Mouse (Mus musculus): ENCODE measurements around the gene Tmem30a. TPM values are rescaled to one million over a fixed set of nuclear protein-coding genes. Genes with fewer than 3 reads are reported as not detected.
A peak's percentile ranks its signal among the peaks of the same experiment; 100 is the strongest.

The Tmem30a gene
- 80.0 and 86.2 TPM in 2 replicates for polyA plus RNA-seq (2015; fragmentation: Nextera tagmentation; extraction: Ambion mirVana)

DNA sequence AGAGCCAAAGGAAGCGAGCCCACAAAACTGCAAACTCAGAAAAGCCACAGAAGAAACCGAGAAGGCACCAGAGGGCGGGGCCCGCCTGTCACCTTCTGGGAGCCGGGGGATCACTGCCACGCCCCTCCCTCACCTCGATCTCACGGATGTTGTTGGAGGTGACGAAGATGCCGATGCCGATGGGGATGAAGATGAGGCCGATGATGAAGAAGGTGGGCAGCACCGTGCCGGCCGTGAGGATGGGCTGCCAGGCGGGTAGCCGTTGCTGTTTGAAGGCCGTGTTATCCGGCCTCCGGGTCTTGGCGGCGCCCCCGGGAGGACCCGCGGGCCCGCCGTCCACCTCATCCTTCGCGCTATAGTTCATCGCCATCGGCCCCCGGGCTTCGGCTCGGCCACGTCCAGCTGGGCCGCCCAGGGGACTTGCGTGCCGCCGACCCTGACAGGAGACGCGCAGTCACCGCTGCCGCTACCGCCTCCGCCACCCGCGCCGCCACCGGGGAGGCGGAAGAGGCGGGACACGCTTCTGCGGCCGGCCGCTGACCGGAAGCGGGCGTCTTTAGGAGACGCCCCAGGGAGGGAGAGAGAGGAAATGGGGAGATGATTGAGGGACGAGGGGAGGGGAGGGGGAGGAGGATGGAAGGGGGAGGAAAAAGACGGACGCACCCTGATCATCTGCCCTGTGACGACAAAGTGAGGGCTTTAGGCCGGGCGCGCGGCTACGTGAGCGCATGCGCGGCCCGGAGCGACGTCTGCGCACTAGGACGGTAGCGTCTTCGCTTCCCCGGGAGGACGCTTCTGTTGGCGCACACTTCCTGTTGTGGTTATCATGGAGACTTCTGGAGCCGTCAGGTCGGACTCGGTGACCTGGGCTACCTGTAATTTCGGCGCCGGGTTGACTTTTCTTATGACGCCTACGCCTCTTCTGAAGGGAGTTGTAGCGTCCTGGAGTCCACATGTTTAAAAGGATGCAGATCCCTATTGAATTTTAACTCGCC is at the start of gene Tmem30a:
Gene Tmem30a (minus strand): TSS at position 667 of the 995 bp plus-strand sequence.
- Histone ChIP-seq H3K36me3 (no peaks in the 10 kb centered on the region), H3K4me1 (peaks cover 27% of the 10 kb centered on the region), H3K4me2 (peak within 1 kb of the TSS; percentile 81), H3K4me3 (peak within 1 kb of the TSS; percentile 73), H3K27me3 (replicated peaks) (no peaks in the 10 kb centered on the region), H3K9ac (peak within 1 kb of the TSS; percentile 87), H3K9me3 (no peaks in the 10 kb centered on the region), H3K27ac (replicated peaks) (peak within 1 kb of the TSS; percentile 86)
- WGBS: under 1% methylated on average over 91 of the region's 91 CpGs
- ATAC-seq (ENCODE audit: extremely low read depth, insufficient number of reproducible peaks, low FRiP score, low TSS enrichment): peak; percentile 90

- H3K4me2 ChIP-seq: no peak overlapping the region
- peaks cover 28% of the 10 kb centered on the region for H3K36me3 ChIP-seq
- WGBS: 76% methylated on average over 6 of the region's 6 CpGs
- 0 out of 2 replicates have a peak, but pooled peaks cover 6% of the 10 kb centered on the region for H3K4me1 ChIP-seq
- ATAC-seq (ENCODE audit: extremely low read depth, insufficient number of reproducible peaks, low FRiP score, low TSS enrichment): no peak
- no peak overlapping the region for H3K4me3 ChIP-seq
- H3K9ac ChIP-seq: no peak overlapping the region
- H3K9me3 ChIP-seq: peaks cover 9% of the 10 kb centered on the region; the same call in 1 of the 2 replicates
- H3K27me3 ChIP-seq (replicated peaks): no peaks in the 10 kb centered on the region
- no peak overlapping the region for H3K27ac ChIP-seq (replicated peaks)
Measured at GRCm38 (mm10) chr9:79842615-79843014, 49.3 kb upstream of the Tmem30a start.

DNA sequence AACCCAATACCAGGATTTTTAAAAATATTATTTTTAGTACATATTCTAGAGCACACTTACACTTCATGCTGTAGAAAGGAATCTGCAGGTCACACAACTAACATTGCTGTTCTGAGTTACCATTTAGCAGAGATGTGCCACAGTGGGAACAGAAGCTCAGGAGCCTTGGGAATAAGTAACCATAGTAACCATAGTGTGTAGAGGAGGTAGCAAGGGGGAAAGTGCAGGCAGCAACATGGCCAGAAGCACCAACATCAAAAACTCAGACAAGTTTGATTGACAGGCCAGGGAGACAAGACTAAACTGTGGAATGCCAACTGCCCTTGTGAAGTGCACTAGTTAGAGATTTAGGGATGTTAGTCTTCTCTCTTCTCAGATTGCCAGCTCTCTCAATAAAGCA is 48.7 kb upstream of the Tmem30a start:
- peaks cover 9% of the 10 kb centered on the region; the same call in 1 of the 2 replicates for H3K9me3 ChIP-seq
- no peaks in the 10 kb centered on the region for H3K27me3 ChIP-seq (replicated peaks)
- peaks cover 27% of the 10 kb centered on the region for H3K36me3 ChIP-seq
- 0 out of 2 replicates have a peak, but pooled peaks cover 6% of the 10 kb centered on the region for H3K4me1 ChIP-seq
- H3K4me2 ChIP-seq: no peak overlapping the region
- no peak for ATAC-seq (ENCODE audit: extremely low read depth, insufficient number of reproducible peaks, low FRiP score, low TSS enrichment)
- no peak overlapping the region for H3K4me3 ChIP-seq
- H3K9ac ChIP-seq: no peak overlapping the region
- H3K27ac ChIP-seq (replicated peaks): no peak overlapping the region

GRCm38 (mm10) chr9:79831294-79831693 is 38.0 kb upstream of the Tmem30a start:
- Histone ChIP-seq H3K27ac (replicated peaks) (no peak overlapping the region), H3K9me3 (no peaks in the 10 kb centered on the region), H3K4me2 (no peak overlapping the region), H3K27me3 (replicated peaks) (no peaks in the 10 kb centered on the region), H3K36me3 (no peaks in the 10 kb centered on the region), H3K9ac (no peak overlapping the region), H3K4me3 (no peak overlapping the region), H3K4me1 (peaks cover 19% of the 10 kb centered on the region)
- WGBS: 83% methylated on average over 1 of the region's 1 CpGs
- no peak for ATAC-seq (ENCODE audit: extremely low read depth, insufficient number of reproducible peaks, low FRiP score, low TSS enrichment)

DNA sequence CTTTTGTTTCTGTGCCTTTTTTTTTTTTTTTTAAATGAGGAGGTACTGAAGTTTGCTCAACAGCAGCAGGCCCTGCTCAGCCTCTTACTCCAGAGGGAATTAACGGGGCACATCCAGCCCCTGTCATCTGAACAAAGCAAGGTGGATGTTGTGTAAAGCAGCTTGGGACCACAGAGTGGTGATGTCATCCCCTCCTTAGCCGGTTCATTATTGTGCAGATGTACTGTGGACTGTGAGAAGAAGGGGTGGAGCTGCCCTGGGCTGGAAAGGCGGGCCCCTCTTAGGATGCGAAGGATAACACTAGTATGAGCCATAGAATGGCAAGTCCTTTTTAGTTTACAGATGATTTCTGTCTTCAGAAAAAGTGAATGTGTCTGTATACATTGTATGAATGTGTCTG is 37.6 kb upstream of the Tmem30a start:
- Histone ChIP-seq H3K4me2 (no peak overlapping the region), H3K27me3 (replicated peaks) (no peaks in the 10 kb centered on the region), H3K27ac (replicated peaks) (no peak overlapping the region), H3K4me1 (peaks cover 19% of the 10 kb centered on the region), H3K9me3 (no peaks in the 10 kb centered on the region), H3K36me3 (no peaks in the 10 kb centered on the region), H3K9ac (0 out of 2 replicates have a peak overlapping the region, but pooled peaks have one; percentile 30), H3K4me3 (no peak overlapping the region)
- no peak for ATAC-seq (ENCODE audit: extremely low read depth, insufficient number of reproducible peaks, low FRiP score, low TSS enrichment)
- 46% methylated on average over 4 of the region's 4 CpGs for WGBS

GRCm38 (mm10) chr9:79829842-79830800 is 36.8 kb upstream of the Tmem30a start:
- H3K27ac ChIP-seq (replicated peaks): 0 out of 2 replicates have a peak overlapping the region, but pooled peaks have one; percentile 41
- peaks cover 19% of the 10 kb centered on the region for H3K4me1 ChIP-seq
- H3K4me3 ChIP-seq: peak overlapping the region; percentile 5; the same call in 1 of the 2 replicates
- no peaks in the 10 kb centered on the region for H3K27me3 ChIP-seq (replicated peaks)
- no peaks in the 10 kb centered on the region for H3K36me3 ChIP-seq
- H3K4me2 ChIP-seq: peak overlapping the region; percentile 49
- WGBS: 51% methylated on average over 23 of the region's 23 CpGs
- no peaks in the 10 kb centered on the region for H3K9me3 ChIP-seq
- ATAC-seq (ENCODE audit: extremely low read depth, insufficient number of reproducible peaks, low FRiP score, low TSS enrichment): no peak
- H3K9ac ChIP-seq: no peak overlapping the region

- 64% methylated on average over 2 of the region's 2 CpGs for WGBS
- Histone ChIP-seq H3K9ac (no peak overlapping the region), H3K4me2 (no peak overlapping the region), H3K9me3 (no peaks in the 10 kb centered on the region), H3K27ac (replicated peaks) (no peak overlapping the region), H3K27me3 (replicated peaks) (no peaks in the 10 kb centered on the region), H3K4me1 (peaks cover 19% of the 10 kb centered on the region), H3K36me3 (no peaks in the 10 kb centered on the region), H3K4me3 (no peak overlapping the region)
- ATAC-seq (ENCODE audit: extremely low read depth, insufficient number of reproducible peaks, low FRiP score, low TSS enrichment): no peak
Measured at GRCm38 (mm10) chr9:79827072-79827471, 33.8 kb upstream of the Tmem30a start.

- 86% methylated on average over 7 of the region's 7 CpGs for WGBS
- Histone ChIP-seq H3K27ac (replicated peaks) (no peak overlapping the region), H3K36me3 (peaks cover under 1% of the 10 kb centered on the region; the same call in 1 of the 2 replicates), H3K9me3 (no peaks in the 10 kb centered on the region), H3K9ac (no peak overlapping the region), H3K4me2 (no peak overlapping the region), H3K4me3 (no peak overlapping the region), H3K27me3 (replicated peaks) (no peaks in the 10 kb centered on the region), H3K4me1 (peaks cover 9% of the 10 kb centered on the region)
- no peak for ATAC-seq (ENCODE audit: extremely low read depth, insufficient number of reproducible peaks, low FRiP score, low TSS enrichment)
Measured at GRCm38 (mm10) chr9:79825526-79825925, 32.2 kb upstream of the Tmem30a start.

GRCm38 (mm10) chr9:79823856-79824255 is 30.5 kb upstream of the Tmem30a start:
- Histone ChIP-seq H3K4me3 (no peak overlapping the region), H3K4me2 (no peak overlapping the region), H3K27me3 (replicated peaks) (no peaks in the 10 kb centered on the region), H3K4me1 (no peaks in the 10 kb centered on the region), H3K36me3 (peaks cover 17% of the 10 kb centered on the region), H3K27ac (replicated peaks) (no peak overlapping the region), H3K9ac (no peak overlapping the region), H3K9me3 (no peaks in the 10 kb centered on the region)
- no peak for ATAC-seq (ENCODE audit: extremely low read depth, insufficient number of reproducible peaks, low FRiP score, low TSS enrichment)
- 81% methylated on average over 2 of the region's 2 CpGs for WGBS

GRCm38 (mm10) chr9:79823438-79823837 is 30.1 kb upstream of the Tmem30a start:
- Histone ChIP-seq H3K36me3 (peaks cover 21% of the 10 kb centered on the region), H3K4me1 (no peaks in the 10 kb centered on the region), H3K9me3 (no peaks in the 10 kb centered on the region), H3K27ac (replicated peaks) (no peak overlapping the region), H3K4me3 (no peak overlapping the region), H3K9ac (no peak overlapping the region), H3K4me2 (no peak overlapping the region), H3K27me3 (replicated peaks) (no peaks in the 10 kb centered on the region)
- ATAC-seq (ENCODE audit: extremely low read depth, insufficient number of reproducible peaks, low FRiP score, low TSS enrichment): no peak
- whole genome bisulfite sequencing: 86% methylated on average over 4 of the region's 4 CpGs

- H3K27ac ChIP-seq (replicated peaks): no peak overlapping the region
- no peaks in the 10 kb centered on the region for H3K27me3 ChIP-seq (replicated peaks)
- WGBS: 85% methylated on average over 5 of the region's 5 CpGs
- H3K4me2 ChIP-seq: no peak overlapping the region
- no peak for ATAC-seq (ENCODE audit: extremely low read depth, insufficient number of reproducible peaks, low FRiP score, low TSS enrichment)
- peaks cover 73% of the 10 kb centered on the region for H3K36me3 ChIP-seq
- no peak overlapping the region for H3K4me3 ChIP-seq
- no peaks in the 10 kb centered on the region for H3K4me1 ChIP-seq
- H3K9me3 ChIP-seq: no peaks in the 10 kb centered on the region
- H3K9ac ChIP-seq: no peak overlapping the region
Measured at GRCm38 (mm10) chr9:79816464-79816863, 23.2 kb upstream of the Tmem30a start.
